Mouse (Mus musculus): ENCODE data around the gene Ssr1.

Ssr1 gene

DNA sequence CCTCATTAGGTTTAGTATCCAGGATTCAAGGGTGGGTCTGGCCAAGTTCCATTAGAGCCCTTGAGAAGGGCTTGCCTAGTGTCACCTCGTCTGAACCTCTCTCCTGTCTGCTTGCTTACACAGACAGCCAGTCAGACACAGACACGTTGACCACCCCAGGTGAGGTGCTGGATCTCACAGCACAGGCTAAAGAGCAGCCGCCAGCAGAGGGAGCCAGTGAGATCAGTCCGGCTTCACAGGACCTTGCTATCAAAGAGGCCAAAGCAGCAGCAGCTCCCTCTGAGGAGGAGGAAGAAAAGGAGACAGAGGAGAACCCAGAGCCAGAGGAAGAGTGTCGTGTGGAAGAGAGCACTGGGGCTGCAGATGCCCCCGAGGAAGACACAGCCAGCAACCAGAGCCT is 47.3 kb downstream of the Ssr1 start:
- peak; percentile 75 to 93 for DNase-seq (ENCODE audit: inconsistent age in 2 of 2, low spot score in 1 of 2)

DNA sequence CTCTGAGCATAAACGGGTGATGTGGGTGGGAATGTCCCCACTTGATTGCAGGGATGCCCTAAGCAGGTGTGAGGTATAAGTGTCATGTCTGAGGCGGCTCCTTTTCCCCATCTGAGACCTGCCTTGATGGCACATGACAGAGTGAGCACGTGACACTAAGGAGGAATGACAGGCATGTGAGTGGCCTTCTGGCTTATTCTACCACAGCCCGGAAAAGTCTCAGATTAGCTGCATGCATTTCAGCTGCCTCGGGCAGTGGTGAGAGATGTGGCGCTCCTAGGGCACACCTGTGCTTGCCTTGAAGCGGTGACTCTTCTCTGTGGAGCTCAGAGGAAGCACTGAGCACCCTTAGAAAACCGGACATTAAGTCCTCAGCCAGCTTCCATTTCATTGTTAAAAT is 48.6 kb downstream of the Ssr1 start:
- no peak for DNase-seq (ENCODE audit: inconsistent age in 2 of 2, low spot score in 1 of 2)

DNA sequence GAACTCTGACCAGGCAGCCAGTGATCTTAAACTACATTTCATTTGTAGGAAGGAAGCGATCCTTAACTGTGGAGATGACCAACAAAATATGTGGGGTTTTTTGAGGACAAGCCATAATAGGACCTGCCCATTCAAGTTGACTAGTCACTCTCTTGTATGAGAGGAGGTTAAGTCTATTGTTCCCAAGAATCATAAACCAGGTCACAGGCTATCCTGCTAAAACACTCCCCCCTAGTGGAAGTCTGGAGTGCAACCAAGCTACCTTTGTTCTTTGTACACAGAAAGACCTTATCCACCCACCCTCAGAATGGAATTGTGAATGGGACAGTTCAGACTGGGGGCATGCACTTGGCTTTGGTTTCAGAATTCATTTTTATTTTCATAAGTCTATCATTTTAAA is 49.7 kb downstream of the Ssr1 start:
- DNase-seq (ENCODE audit: inconsistent age in 2 of 2, low spot score in 1 of 2): peak in 1 of 2 experiments; percentile 80

- peak in 1 of 2 experiments; percentile 36 for DNase-seq (ENCODE audit: inconsistent age in 2 of 2, low spot score in 1 of 2)
Observed at GRCm38 (mm10) chr13:37943466-37943865, 50.6 kb downstream of the Ssr1 start.

DNA sequence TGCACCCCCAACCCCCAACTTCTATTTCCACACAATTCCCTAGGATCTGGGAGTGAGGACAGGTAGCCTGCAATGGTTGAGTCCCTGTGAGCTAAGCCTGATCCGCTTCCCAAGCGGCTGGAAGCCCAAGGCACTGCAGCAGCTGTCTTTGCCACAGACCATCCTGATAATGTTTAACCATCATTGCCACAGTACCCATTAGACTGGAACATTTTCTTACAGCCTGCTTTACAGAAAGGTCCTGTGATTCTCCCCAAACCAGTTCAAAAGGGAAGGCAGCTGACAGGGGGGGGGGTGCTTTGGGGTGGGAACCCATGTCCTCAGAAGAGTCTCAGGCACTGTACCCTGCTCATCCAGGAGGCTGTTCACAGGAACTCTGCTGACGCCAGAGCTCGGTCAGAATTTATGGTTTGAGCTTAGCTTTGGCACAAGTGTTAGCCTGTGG is 51.1 kb downstream of the Ssr1 start:
- DNase-seq (ENCODE audit: inconsistent age in 2 of 2, low spot score in 1 of 2): peak in 1 of 2 experiments; percentile 31

GRCm38 (mm10) chr13:37941950-37942886 is 51.8 kb downstream of the Ssr1 start:
- DNase-seq (ENCODE audit: inconsistent age in 2 of 2, low spot score in 1 of 2): peak; percentile 48 to 81

DNA sequence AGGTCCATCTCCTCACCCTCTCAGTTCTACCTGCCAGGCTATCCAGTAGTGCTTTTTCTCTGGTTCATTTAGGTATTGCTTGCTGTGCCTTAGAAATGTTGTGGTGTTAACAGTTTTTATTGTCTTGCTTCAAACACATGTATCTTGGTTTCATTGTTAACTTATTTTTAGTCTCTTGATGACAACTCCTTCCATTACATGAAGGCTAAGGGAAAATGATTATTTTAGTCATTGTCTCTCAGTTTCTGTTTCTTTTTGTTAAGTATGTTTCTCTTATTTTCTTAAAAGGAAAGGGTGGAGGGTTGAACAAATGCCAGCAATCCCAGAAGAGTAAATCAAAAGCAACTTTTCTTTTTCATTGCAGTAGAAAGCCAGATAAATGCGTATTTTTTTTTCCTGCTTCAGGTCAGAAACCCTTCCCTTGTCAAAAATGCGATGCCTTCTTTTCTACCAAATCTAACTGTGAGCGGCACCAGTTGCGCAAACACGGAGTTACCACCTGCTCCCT is 52.8 kb downstream of the Ssr1 start:
- no peak for DNase-seq (ENCODE audit: inconsistent age in 2 of 2, low spot score in 1 of 2)

DNA sequence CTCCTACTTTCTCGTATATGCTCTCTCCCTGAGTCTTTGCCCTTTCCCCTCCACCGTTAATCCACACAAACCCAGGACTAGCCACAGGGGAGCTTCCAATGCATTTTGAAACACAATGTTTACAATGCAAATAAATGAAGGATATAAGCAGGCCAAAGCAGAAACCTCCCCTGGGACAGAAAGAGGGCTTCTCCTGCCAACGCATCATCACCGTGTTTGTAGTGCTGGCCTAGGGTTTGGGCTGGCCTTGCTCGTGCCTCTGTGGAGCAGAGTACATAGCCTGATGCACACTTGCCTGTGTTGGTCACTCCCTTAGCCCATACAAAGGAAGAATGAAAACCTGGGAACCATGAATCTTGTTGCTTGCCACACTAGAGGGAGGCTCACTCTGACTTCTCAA is 53.4 kb downstream of the Ssr1 start:
- DNase-seq (ENCODE audit: inconsistent age in 2 of 2, low spot score in 1 of 2): peak in 1 of 2 experiments; percentile 51

DNA sequence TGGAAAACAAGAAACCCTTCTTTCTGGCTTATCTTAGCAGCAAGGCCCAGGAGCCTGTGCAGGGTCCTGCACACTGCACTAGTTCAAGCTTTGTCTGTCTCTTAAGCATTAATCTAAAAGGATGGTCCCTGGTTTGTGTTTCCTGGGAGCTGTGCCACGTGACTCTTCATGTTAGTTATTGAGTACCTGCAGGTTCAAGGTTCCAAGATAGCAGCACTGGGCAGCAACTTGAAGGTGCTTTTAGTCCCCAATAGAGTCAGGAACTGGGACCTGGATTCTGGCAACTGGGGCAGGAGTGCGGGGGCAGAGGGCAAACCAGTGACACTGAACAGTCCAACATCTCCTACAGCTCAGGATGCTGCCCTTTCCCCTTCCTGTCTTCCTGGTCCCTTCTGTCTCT is 53.9 kb downstream of the Ssr1 start:
- peak in 1 of 2 experiments; percentile 31 for DNase-seq (ENCODE audit: inconsistent age in 2 of 2, low spot score in 1 of 2)

GRCm38 (mm10) chr13:37936351-37936750 is 57.7 kb downstream of the Ssr1 start:
- DNase-seq (ENCODE audit: inconsistent age in 2 of 2, low spot score in 1 of 2): peak in 1 of 2 experiments; percentile 76

DNA sequence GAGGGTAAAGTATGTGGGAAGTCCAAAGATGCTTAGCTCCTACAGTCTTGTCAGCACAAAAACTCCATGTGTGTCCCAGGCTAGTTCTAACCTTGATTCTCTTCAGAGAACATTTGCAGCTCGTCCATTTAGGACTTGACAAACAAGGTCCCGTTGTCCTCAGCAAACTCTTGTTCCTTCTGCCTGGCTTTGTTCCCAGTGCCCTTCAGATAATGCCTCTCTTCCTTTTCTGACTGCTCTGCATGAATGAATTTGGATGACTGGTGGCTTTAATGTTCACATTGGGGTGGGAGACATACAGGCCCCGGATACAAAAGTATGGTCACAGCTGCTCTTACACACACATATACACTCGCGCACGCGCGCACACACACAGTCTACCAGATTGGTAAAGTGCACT is 59.1 kb downstream of the Ssr1 start:
- DNase-seq (ENCODE audit: inconsistent age in 2 of 2, low spot score in 1 of 2): peak; percentile 84 to 94

GRCm38 (mm10) chr13:37934075-37934474 is 59.9 kb downstream of the Ssr1 start:
- peak; percentile 42 to 63 for DNase-seq (ENCODE audit: inconsistent age in 2 of 2, low spot score in 1 of 2)

DNA sequence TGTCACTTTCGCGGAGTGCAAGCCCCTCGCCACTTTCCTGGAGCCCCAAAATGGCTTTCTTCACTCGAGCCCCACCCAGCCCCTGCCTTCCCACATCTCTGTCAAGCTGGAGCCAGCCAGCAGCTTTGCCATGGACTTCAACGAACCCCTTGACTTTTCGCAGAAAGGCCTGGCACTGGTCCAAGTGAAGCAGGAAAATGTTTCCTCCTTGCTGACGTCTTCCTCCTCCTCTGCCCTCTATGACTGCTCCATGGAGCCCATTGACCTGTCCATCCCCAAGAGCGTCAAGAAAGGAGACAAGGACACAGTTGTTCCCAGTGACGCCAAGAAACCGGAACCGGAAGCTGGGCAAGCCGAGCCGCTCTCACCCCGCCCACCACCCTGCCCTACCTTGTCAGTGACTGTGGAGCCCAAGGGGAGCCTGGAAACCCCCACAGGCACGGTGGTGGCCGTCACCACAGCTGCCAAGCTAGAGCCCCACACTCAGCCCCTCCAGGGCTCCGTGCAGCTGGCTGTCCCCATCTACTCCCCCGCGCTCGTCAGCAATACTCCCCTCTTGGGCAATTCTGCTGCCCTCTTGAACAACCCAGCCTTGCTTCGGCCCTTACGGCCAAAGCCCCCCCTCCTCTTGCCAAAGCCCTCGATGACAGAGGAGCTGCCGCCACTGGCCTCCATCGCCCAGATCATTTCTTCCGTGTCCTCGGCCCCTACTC is 62.7 kb downstream of the Ssr1 start:
- peak in 1 of 2 experiments; percentile 79 for DNase-seq (ENCODE audit: inconsistent age in 2 of 2, low spot score in 1 of 2)

DNA sequence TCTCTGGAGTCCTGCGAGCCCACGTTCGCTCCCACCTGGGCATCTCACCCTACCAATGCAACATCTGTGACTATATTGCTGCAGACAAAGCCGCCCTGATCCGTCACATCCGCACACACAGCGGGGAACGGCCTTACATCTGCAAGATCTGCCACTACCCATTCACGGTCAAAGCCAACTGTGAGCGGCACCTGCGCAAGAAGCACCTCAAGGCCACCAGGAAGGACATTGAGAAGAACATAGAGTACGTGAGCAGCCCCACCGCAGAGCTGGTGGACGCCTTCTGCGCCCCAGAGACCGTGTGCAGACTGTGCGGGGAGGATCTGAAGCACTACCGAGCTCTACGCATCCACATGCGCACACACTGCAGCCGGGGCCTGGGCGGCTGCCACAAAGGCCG is 63.4 kb downstream of the Ssr1 start:
- no peak for DNase-seq (ENCODE audit: inconsistent age in 2 of 2, low spot score in 1 of 2)

DNA sequence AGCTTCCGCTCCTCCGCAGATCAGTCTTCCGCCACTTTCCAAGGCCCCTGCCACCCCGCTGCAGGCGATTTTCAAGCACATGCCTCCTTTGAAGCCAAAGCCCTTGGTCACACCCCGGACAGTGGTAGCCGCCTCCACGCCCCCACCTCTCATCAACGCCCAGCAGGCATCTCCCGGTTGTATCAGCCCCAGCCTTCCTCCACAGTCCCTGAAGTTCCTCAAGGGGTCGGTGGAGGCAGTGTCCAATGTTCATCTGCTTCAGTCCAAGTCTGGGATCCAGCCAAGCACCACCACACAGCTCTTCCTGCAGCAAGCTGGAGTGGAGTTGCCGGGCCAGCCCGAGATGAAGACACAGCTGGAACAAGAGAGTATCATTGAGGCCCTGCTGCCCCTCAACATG is 63.9 kb downstream of the Ssr1 start:
- DNase-seq (ENCODE audit: inconsistent age in 2 of 2, low spot score in 1 of 2): no peak

GRCm38 (mm10) chr13:37929532-37929931 is 64.5 kb downstream of the Ssr1 start:
- DNase-seq (ENCODE audit: inconsistent age in 2 of 2, low spot score in 1 of 2): peak; percentile 71 to 85

- no peak for DNase-seq (ENCODE audit: inconsistent age in 2 of 2, low spot score in 1 of 2)
Observed at GRCm38 (mm10) chr13:37926394-37926793, 67.6 kb downstream of the Ssr1 start.

DNA sequence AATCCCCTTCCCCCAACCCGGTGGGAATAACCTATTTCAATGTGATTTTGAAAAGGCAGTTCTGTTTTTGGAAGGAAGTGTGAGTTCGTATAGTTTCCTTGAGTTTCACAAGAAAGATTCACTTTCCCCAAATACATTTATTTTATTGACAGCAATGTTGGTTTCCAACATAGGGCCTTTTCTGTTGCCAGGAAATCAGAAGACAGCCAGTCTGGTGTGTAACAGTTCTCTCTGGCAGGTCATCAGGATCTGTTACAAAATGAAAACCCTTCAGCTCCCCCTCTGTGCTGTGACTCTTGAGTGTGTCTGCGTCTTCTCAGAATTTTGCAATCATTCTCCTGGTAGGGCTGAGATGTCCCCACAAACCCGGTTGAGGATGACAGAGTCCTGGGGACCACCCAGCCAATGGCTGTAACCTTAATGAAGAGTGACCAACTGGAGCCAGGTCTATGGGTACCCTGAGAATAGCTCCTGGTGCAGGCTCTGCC is 69.5 kb downstream of the Ssr1 start:
- DNase-seq (ENCODE audit: inconsistent age in 2 of 2, low spot score in 1 of 2): peak in 1 of 2 experiments; percentile 48

DNA sequence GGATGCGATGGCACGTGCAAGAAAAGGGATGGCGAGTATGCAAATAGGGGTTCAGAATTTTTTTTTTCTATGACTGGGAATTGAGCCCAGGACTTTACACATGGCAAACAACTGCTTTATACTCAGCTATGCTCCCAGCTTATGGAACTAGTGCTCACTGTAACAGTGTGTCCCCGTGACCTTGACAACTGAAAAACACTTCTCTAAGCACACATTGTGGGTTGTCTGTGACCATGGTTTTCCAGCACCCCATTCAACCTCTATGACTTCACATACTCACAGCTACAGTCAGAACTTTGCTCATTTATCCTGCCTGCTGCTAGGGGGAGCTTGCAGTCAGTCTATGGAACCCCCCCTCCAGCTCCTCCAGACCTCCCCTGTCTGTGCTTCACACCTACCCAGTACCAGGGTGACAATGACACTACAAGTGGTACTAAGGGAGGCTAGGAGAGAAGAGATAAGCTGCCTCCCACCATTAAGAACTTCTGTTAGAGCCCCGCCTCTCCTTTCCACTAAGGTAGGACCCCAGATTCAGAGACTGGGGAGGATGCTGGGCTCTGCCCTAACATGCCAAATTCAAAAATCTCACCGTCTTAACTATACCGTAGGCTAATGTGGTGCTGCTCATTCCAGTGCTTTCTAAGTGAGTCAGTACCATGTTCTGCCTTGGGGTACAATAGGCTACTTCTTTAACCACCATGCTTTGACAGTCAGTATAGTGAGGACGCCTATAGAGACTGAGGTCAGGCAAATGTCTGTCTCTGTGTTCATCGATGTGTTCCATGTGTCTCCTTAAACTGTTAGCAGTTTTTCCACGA is 70.2 kb downstream of the Ssr1 start:
- DNase-seq (ENCODE audit: inconsistent age in 2 of 2, low spot score in 1 of 2): no peak

- DNase-seq (ENCODE audit: inconsistent age in 2 of 2, low spot score in 1 of 2): no peak
Observed at GRCm38 (mm10) chr13:37923091-37923490, 70.9 kb downstream of the Ssr1 start.

DNA sequence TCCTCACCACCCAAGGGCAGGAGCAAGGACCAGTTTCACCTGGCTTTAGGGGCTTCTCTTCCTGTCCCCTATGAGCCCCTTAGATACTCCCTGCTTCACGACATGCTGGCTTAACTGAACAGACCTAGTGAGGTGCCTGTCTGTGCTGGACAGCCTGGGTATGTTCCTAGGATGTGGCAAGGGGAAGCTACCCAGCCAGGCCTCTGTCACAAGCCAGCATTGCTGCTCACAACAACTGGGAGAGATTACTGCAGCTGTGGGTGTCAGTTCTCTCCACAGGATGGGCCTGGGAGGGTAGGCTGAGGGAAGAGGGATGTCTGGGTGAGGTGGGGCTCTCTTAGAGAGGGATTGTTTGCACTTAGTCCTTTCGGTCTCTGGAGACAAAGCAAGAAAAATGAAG is 73.3 kb downstream of the Ssr1 start:
- DNase-seq (ENCODE audit: inconsistent age in 2 of 2, low spot score in 1 of 2): no peak

All from adrenal gland, adult (tissue).